Mouse (Mus musculus) liver, embryonic 16.5 days (tissue): Measurements from ENCODE around the gene Ace. TPM values are rescaled to one million over a fixed set of nuclear protein-coding genes. Genes with fewer than 3 reads are reported as not detected.

Experiments used
- ATAC-seq: fragments of 200-750 bp; cut with Nextera tagmentation; 2 replicates; pipeline ENCODE4 v1.8.0; 2017; ENCODE audit warnings: low read depth, mild to moderate bottlenecking, moderate number of reproducible peaks, moderate library complexity
- H3K27ac ChIP-seq: fragments of 300-500 bp; sonication (generic); 2 replicates; pipeline ENCODE4 v1.5.1; 2014; ENCODE audit warnings: mild to moderate bottlenecking, low read length
- H3K27me3 ChIP-seq: fragments of 300-500 bp; sonication (generic); 2 replicates; pipeline ENCODE4 v1.6.1; 2014; ENCODE audit warnings: low read depth, low read length, mixed read lengths; ENCODE audit not compliant: control insufficient read depth, insufficient read depth
- H3K36me3 ChIP-seq: fragments of 300-500 bp; sonication (generic); 2 replicates; pipeline ENCODE4 v1.6.1; 2014; ENCODE audit warnings: mild to moderate bottlenecking; ENCODE audit not compliant: control insufficient read depth, insufficient read depth
- H3K4me1 ChIP-seq: fragments of 300-500 bp; sonication (generic); 2 replicates; pipeline ENCODE4 v1.6.1; 2014; ENCODE audit warnings: low read depth, low read length, mixed read lengths; ENCODE audit not compliant: control insufficient read depth
- H3K4me2 ChIP-seq: fragments of 300-500 bp; sonication (generic); 2 replicates; pipeline ENCODE4 v1.6.1; 2014; ENCODE audit warnings: low read depth, low read length, mixed read lengths
- H3K4me3 ChIP-seq: fragments of 300-500 bp; sonication (generic); 2 replicates; pipeline ENCODE4 v1.5.1; 2014; ENCODE audit warnings: low read depth, mild to moderate bottlenecking, low read length
- H3K9ac ChIP-seq: fragments of 300-500 bp; sonication (generic); 2 replicates; pipeline ENCODE4 v1.6.1; 2014; ENCODE audit warnings: low read depth, low read length
- H3K9me3 ChIP-seq: fragments of 300-500 bp; sonication (generic); replicated peaks from 2 replicates; pipeline ENCODE4 v1.6.1; 2016; ENCODE audit warnings: low read length; ENCODE audit not compliant: control insufficient read depth
- WGBS: fragments of 180-500 bp; shearing (Covaris S2); extraction: QIAGEN DNeasy Blood & Tissue Kit; methylation state at CpG from one replicate; pipeline ENCODE4 v1.1.7; 2014; ENCODE audit not compliant: insufficient replicate concordance; 5-methylcytosine and 5-hydroxymethylcytosine counted together
- polyA plus RNA-seq: library from polyadenylated mRNA; unstranded; fragments of >200 nt; fragmentation: Nextera tagmentation; extraction: Ambion mirVana; gene quantifications from 2 replicates; pipeline ENCODE4 v1.2.1, GENCODE M21; 2015

Gene Ace
- polyA plus RNA-seq, 1 experiment from 2014 or later: 0.24 TPM

DNA sequence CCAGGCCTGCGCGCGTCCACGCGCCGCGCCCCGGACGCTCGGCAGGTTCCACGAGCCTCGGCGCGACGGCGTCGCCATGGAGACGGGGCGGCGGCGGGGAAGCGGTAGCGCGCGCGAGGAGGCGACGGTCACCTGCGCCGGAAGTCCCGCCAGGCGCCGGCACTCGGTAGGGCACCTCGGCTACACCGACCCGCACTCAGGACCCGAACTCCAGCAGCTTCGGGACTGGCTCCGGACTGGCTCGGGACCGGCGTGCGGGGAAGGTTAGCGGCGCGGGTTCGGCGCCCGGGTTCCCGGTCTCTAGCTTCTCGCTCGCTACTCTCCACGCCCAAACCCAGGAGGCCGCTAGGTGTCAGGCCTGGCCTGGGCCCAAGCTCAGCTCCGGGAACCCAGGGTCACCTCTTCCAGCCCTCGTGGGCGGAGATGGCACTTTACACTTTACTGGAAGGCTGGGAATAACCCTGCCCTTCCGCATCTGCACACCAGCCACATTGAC is 23.6 kb upstream of the Ace start:
- peak; percentile 73 for ATAC-seq
- peak overlapping the region; percentile 65 for H3K4me3 ChIP-seq
- H3K4me2 ChIP-seq: peak overlapping the region; percentile 89
- WGBS: under 1% methylated on average over 58 of the region's 59 CpGs
- H3K27ac ChIP-seq: no peak overlapping the region
- H3K27me3 ChIP-seq: peaks cover 31% of the 10 kb centered on the region
- peaks cover 9% of the 10 kb centered on the region for H3K4me1 ChIP-seq
- H3K9me3 ChIP-seq: no peaks in the 10 kb centered on the region
- no peaks in the 10 kb centered on the region for H3K36me3 ChIP-seq
- H3K9ac ChIP-seq: peak overlapping the region; percentile 50

DNA sequence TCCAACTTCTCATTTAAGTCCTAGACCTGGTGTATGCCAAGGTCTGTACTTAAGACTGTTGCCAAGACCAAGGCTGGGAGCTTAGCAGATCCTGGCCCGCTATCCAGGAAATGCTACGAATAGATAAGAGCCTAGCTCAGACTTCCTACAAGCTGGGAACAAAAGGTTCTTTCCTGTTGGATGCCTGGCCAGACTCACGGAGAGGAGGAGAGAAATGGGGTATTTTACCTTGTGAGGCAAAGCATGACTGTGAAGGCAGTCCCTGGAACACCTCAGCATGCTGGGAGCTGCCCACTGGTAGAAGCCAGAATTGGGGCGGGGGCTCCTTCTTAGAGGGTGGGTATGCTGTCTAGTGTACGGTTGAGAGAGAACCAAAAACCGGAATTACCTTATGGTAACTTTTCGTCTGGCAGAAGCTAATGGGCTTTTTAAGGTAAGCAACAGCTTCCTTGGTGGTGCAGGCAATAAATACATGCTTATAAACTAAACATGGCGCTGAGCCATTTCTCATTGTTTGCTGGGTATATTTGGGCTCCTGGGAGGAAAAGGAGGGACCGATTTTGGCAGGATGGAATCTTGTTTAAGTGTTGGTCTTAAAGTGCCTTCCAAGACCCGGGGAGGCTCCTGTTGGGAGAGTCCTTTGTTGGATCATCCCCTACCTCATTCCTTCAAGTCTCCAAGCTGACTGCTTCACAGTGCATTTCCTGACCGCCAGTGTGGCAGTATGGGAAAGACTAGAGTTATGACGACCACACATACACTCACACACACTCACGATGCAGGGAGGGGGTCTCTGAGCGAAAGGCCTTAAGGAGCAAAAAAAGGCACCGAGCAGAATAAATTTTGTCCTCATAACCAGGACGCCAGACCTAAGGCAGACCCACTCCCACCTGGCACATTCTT is 22.7 kb upstream of the Ace start:
- no peak for ATAC-seq
- WGBS: 61% methylated on average over 16 of the region's 16 CpGs

DNA sequence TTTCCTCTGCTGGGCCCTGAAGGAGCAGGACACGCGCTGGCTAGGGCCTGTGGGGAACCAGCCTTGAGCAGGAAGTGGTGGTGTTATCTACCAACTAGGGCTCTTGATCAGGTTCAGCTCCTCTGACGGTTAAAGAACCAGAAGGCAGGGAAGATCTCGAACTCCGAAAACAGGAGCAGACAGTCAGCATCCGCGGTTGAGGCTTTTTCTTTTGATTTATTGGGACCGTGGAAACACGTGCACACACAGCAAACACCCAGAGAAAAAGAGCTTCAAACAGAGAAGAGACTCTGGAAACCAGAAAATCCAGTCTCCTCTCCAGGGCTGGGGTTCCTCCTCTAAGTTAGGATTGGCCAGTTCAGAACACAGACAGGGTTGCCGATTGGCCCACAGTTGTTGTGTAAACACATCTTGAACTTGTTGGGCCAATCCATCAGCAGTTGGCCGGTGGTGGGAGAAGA is 21.0 kb upstream of the Ace start:
- H3K4me2 ChIP-seq: no peak overlapping the region
- no peak for ATAC-seq

More for the DNA sequence above, 22.7 kb upstream of the Ace start:
- Histone ChIP-seq H3K4me2 (peak overlapping the region; percentile 89), H3K27ac (no peak overlapping the region), H3K9ac (no peak overlapping the region), H3K27me3 (peaks cover 31% of the 10 kb centered on the region), H3K4me3 (peak overlapping the region; percentile 65; the same call in 1 of the 2 replicates), H3K4me1 (peaks cover 9% of the 10 kb centered on the region), H3K9me3 (no peaks in the 10 kb centered on the region), H3K36me3 (no peaks in the 10 kb centered on the region)

DNA sequence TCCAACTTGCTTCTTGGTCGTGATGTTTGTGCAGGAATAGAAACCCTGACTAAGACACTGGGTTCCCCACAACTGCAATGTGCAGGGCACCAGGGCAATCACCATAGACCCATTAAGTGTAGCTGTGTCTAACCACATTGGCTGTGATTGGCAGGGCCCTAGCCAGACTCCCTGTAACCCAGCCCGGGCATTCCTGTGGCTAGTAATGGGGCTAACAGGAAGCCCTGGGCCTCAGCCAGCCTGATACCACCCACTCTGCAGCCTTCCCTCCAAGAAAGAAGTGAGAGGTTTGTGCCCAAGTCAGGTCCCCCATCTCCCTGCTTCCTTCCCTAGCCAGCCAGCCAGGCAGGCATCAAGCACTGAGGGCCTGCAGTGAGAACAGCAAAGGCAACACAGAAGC is 19.5 kb upstream of the Ace start:
- peaks cover 17% of the 10 kb centered on the region for H3K27me3 ChIP-seq
- H3K4me3 ChIP-seq: no peak overlapping the region
- H3K27ac ChIP-seq: no peak overlapping the region
- H3K4me2 ChIP-seq: no peak overlapping the region
- 26% methylated on average over 2 of the region's 2 CpGs for WGBS
- no peak for ATAC-seq
- H3K9ac ChIP-seq: no peak overlapping the region
- peaks cover 9% of the 10 kb centered on the region for H3K4me1 ChIP-seq
- H3K9me3 ChIP-seq: no peaks in the 10 kb centered on the region
- H3K36me3 ChIP-seq: no peaks in the 10 kb centered on the region

More for the DNA sequence above, 21.0 kb upstream of the Ace start:
- Histone ChIP-seq H3K27me3 (peaks cover 24% of the 10 kb centered on the region), H3K4me3 (no peak overlapping the region), H3K9me3 (no peaks in the 10 kb centered on the region), H3K36me3 (no peaks in the 10 kb centered on the region), H3K9ac (no peak overlapping the region), H3K27ac (no peak overlapping the region), H3K4me1 (peaks cover 9% of the 10 kb centered on the region)
- WGBS: 14% methylated on average over 11 of the region's 11 CpGs

GRCm38 (mm10) chr11:105950519-105950918 is 17.2 kb upstream of the Ace start:
- Histone ChIP-seq H3K27ac (no peak overlapping the region), H3K4me2 (no peak overlapping the region), H3K4me1 (no peaks in the 10 kb centered on the region), H3K27me3 (0 out of 2 replicates have a peak, but pooled peaks cover under 1% of the 10 kb centered on the region), H3K4me3 (no peak overlapping the region), H3K9me3 (no peaks in the 10 kb centered on the region), H3K36me3 (no peaks in the 10 kb centered on the region), H3K9ac (no peak overlapping the region)
- ATAC-seq: no peak
- WGBS: 51% methylated on average over 4 of the region's 4 CpGs

DNA sequence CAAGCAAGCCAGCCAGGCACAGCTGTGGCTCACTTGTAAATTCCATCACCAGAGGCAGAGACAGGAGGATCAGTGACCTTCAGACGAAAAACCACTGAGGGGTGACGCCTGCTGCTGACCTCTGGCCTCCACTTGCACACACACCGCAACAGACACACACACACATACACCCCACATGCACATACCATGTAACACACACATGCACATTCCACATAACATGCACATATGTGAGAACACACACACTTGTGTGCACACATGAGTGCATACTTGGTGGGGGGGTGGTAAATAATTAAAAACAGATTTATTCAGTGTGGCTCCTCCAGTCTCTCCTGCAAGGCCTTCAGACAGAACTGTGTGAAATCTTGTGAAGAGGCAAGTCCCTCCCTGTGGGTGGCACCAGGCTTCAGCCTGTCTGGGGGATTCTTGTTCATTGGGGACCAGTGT is 16.1 kb upstream of the Ace start:
- no peaks in the 10 kb centered on the region for H3K4me1 ChIP-seq
- no peak for ATAC-seq
- H3K4me3 ChIP-seq: no peak overlapping the region
- no peak overlapping the region for H3K27ac ChIP-seq
- no peaks in the 10 kb centered on the region for H3K9me3 ChIP-seq
- no peak overlapping the region for H3K9ac ChIP-seq
- 58% methylated on average over 3 of the region's 3 CpGs for WGBS
- H3K4me2 ChIP-seq: no peak overlapping the region
- no peaks in the 10 kb centered on the region for H3K36me3 ChIP-seq
- peaks cover 2% of the 10 kb centered on the region; the same call in 1 of the 2 replicates for H3K27me3 ChIP-seq

DNA sequence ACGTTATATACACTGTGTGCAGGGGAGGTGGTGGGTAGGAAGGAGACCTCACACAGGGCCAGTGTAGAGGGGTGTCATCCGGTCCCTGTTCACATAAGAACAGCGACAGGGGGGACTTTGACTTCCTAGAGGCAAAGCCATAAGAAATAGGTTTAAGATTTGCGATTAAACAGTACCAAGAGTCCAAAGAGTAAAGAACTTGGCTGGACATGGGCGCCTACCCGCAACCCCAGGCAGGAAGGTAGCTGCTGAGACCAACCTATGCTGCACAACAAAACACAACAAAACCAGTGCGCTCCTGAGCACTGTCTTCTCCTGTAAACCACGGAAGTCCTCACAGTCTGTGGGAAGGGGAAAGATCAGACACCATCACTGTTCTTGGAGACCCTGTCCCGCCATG is 15.6 kb upstream of the Ace start:
- 68% methylated on average over 9 of the region's 9 CpGs for WGBS
- no peaks in the 10 kb centered on the region for H3K9me3 ChIP-seq
- H3K27ac ChIP-seq: no peak overlapping the region

GRCm38 (mm10) chr11:105952911-105953386 is 14.8 kb upstream of the Ace start, which contains the start of gene Cyb561:
TSS of gene Cyb561 (minus strand) at chr11:105953336.
- WGBS: 64% methylated on average over 12 of the region's 12 CpGs
- Histone ChIP-seq H3K4me2 (no peak within 1 kb of the TSS), H3K36me3 (no peaks in the 10 kb centered on the region), H3K27me3 (peaks cover 2% of the 10 kb centered on the region; the same call in 1 of the 2 replicates), H3K9ac (no peak within 1 kb of the TSS), H3K4me3 (no peak within 1 kb of the TSS), H3K9me3 (no peaks in the 10 kb centered on the region), H3K4me1 (no peaks in the 10 kb centered on the region), H3K27ac (no peak within 1 kb of the TSS)
- ATAC-seq: no peak

More for the DNA sequence above, 15.6 kb upstream of the Ace start:
- Histone ChIP-seq H3K27me3 (peaks cover 2% of the 10 kb centered on the region; the same call in 1 of the 2 replicates), H3K36me3 (no peaks in the 10 kb centered on the region), H3K4me3 (no peak overlapping the region), H3K4me1 (no peaks in the 10 kb centered on the region), H3K9ac (no peak overlapping the region), H3K4me2 (no peak overlapping the region)
- no peak for ATAC-seq

DNA sequence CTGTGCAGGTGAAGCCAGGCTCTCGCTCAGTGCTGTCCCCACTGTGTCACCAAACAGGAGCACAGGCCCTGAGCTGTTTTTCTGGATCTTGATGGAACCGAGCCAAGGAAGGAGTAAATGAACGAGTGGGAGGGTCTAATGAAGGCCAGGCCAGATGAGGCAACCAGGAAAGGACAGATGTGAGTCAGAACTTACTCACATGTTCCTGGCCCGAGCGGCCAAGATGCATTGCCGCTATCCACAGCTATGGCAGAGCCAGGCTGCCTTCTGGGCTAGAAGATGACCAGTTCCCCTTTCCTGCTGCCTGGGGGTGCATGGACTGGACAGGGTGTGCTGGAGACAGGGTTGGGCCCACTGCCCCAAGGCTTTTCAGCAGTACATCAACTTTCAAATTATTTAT is 14.3 kb upstream of the Ace start:
- WGBS: 62% methylated on average over 6 of the region's 6 CpGs
- H3K4me1 ChIP-seq: no peaks in the 10 kb centered on the region
- H3K9me3 ChIP-seq: no peaks in the 10 kb centered on the region
- H3K27ac ChIP-seq: no peak overlapping the region
- no peak overlapping the region for H3K4me3 ChIP-seq
- peaks cover 2% of the 10 kb centered on the region; the same call in 1 of the 2 replicates for H3K27me3 ChIP-seq
- H3K36me3 ChIP-seq: no peaks in the 10 kb centered on the region
- H3K9ac ChIP-seq: no peak overlapping the region
- no peak for ATAC-seq
- H3K4me2 ChIP-seq: no peak overlapping the region
